Mouse (Mus musculus) left cerebral cortex, adult 9 months (tissue): ENCODE results near the gene Tspan9.

Experiments used
- DNase-seq, 2 experiments: peaks; one replicate each; pipeline ENCODE4 v3.0.0; 2022; ENCODE audit warnings: low spot score in 2 of 2

Tspan9 gene

DNA sequence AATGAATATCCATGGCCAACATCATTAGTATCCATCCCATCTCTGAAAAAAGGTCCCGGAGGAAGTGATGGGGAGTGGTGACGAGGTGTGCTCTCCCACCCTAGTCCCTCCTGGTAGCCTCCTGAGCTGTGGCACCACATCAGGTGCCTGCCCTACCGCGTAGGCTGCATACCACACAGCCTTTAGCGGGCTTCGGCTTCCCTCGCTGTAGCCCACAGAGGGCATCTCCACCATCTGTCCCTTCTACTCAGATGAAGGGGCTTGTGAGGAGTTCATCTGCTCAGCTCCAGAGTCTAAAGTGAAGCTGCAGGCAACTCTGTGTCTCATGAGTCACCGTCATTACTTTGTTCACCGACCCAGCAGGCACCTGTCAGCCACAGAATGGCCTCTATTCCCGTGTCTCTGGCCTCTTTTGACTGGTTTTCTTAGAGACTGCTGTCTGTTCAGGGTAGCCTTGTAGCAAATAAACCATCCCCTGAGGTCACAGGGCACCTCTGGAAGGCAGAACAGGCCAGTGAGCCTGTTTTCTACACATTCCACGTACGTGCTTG, 154.4 kb downstream of the Tspan9 start:
- DNase-seq = no peak

- no peak for DNase-seq
These were observed 156.0 kb downstream of the Tspan9 start for GRCm38 (mm10) chr6:127987374-127987773.

DNA sequence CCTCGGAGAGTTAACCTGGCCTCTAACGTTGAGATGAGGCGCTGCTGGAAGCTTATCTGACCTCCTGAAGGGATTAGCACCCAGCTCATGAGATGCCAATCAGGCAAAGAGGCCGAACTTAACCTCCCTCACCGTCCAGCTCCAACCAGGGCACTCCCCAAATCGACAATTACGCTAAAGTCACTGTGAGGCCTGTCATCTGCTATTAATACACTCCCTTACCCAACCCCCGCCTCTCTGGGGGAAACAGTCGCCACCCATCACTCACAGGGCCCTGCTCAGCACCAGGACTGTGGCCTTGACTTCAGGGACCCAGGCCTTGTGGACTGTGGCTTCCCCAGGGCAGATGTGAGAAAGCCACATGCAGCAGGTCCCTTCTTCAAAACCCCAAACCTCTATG, 157.0 kb downstream of the Tspan9 start:
- no peak for DNase-seq

- no peak for DNase-seq
These were observed 162.2 kb downstream of the Tspan9 start for GRCm38 (mm10) chr6:127981176-127981575.

GRCm38 (mm10) chr6:127980381-127981045, 162.9 kb downstream of the Tspan9 start:
- DNase-seq = no peak

DNA sequence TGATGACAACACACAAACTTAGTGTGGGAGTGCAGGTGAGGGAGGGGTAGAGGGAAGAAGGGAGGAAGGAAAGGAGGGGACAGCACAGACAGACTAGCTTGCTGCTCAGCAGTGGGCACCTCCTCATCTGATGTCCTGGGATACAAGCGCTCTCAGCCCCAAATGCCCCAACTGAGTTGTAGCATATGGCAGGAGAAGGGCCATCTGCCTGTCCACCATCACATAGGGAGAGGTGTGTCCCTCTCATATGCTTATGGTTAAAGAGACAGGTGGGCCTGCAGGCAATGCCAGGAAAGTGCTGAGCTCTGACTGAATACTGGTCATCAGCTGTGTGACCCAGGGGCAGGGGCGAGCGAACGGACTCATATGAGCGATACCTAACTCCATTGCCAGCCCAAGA, 163.6 kb downstream of the Tspan9 start:
- no peak for DNase-seq

DNA sequence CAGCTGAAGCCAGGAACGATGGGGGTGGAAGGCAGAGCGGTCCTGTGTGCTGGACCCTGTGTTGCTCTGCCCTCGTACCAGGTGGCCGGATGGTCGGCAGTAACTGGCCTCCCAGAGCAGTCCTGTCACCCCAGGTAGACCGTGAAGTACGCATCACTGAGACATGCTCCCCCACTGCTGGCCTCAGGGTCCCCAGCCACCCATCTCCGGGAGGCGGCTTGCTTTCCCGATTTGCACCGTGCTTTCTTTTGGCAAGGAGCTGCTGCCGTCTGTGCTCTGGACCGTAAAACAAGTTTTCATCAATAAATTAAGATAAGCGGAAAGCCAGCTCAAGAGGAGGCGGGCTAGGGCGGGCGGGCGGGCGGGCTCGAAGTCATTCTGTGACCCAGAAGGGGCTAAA, 164.5 kb downstream of the Tspan9 start:
- no peak for DNase-seq

- no peak for DNase-seq
These were observed 166.7 kb downstream of the Tspan9 start for GRCm38 (mm10) chr6:127976695-127977094.

GRCm38 (mm10) chr6:127974000-127974399, 169.4 kb downstream of the Tspan9 start:
- no peak for DNase-seq

DNA sequence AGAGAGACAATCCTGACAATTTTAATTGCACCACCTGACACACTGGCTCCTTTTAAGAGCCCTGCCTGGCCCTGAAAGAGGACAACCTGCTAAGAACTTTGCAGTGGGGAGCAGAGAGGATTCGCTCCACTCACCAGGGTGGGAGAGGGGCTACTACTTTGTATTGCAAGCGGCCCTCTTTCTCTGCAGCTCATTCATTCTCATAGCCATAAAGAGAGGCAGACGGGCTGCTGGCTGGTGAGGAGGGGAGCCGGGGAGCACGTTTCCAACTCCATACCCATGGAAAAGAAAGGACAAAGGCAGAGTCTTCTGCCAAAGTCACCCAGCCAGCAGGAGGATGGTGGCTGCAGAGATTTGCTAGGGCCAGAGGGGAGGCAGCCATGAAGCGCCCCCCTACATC, 169.8 kb downstream of the Tspan9 start:
- DNase-seq = no peak

DNA sequence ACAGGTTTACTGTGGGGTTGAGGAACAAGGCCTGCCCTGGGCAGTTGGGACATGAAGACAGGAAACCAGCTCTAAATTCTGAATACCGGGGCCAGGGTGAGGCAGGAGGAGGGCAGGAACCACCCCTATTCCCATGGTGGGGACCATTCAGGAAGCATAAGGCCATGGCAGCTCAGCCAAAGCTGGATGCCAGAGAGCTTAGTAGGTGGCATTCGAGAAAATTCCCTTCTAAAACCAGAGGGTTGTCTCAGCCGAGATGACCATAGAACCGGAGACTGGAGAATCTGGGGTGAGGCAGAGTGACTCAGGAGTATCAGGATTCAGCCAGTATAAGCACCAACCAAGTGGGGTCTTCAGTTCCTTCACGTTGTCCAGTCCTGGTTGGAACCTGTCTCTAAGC, 171.5 kb downstream of the Tspan9 start:
- no peak for DNase-seq

GRCm38 (mm10) chr6:127970848-127971247, 172.5 kb downstream of the Tspan9 start:
- DNase-seq = no peak

GRCm38 (mm10) chr6:127970120-127970519, 173.3 kb downstream of the Tspan9 start:
- DNase-seq = peak; percentile 39 to 87

DNA sequence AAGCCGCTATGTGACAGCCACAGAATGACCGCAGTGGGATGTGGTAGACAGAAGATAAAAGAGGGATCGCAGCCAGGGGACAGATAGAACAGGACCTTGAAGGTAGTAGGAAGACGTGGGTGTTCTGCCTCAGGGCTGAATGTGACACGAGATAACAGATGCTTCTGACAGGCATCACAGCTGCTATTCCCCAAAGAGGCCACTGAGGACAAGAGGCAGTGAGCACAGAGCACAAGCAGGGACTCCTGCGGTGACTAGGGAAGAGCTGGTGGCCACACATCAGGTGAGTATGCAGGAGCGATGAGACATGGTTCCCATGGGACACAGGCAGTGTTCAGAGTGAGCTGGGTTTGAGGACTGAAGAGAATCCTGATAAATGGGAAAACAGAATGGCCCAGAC, 173.7 kb downstream of the Tspan9 start:
- no peak for DNase-seq

DNA sequence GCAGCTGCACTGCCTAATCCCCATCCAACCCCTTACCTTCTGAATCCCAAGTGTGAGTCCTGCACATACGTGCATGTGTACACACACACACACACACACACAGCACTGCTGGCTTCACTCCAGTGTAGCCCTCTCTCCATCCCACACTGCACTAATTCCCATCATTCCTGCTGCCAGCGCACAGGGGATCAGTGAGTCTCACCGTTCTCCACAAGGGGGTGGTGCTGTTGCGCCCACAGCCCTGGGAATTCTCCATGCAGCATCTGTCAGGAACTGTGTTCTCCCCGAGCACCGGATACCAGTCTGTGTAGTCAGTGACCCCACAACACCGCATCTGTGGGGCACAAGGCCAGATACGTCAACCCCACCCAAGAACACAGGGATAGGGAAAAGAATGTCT, 177.9 kb downstream of the Tspan9 start:
- peak in 1 of 2 experiments; percentile 51 for DNase-seq

DNA sequence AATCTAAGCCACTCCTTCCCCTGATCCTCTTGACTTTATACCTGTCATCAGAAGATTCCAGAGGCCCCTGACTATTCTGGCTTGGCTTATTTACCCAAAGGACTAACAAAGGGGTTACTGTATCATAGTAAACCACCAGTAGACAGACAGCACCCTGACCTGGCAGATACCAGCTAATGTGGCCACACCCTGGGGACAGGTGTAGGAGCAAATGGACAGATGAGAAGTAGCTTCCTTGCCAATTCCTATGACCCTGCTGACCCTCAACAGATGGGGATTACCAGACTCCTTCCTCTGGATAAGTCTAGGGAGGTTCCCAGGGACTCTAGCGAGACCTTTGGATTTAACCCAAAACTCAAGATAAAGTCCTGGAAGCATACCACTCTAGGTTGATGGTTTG, 183.2 kb downstream of the Tspan9 start:
- DNase-seq = no peak

DNA sequence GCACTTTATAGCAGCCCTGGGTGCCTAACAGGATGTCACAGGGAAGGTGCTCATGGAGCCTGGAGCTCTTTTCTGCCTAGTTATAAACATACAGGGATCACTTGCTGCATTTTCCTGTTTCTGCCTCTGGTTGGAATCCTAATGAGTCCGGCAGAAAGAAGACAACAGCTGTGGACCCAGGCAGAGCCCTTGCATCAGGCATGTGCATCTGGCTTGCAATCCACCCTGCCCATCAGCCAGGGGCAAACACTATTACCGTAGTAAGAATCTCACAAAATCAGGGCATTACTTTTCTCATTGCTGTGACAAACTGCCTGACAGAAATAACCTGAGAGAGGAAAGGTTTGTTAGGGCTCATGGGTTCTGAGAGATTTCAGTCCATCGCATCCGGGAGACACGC, 187.2 kb downstream of the Tspan9 start:
- no peak for DNase-seq

- DNase-seq = no peak
These were observed 190.3 kb downstream of the Tspan9 start for GRCm38 (mm10) chr6:127953071-127953470.

DNA sequence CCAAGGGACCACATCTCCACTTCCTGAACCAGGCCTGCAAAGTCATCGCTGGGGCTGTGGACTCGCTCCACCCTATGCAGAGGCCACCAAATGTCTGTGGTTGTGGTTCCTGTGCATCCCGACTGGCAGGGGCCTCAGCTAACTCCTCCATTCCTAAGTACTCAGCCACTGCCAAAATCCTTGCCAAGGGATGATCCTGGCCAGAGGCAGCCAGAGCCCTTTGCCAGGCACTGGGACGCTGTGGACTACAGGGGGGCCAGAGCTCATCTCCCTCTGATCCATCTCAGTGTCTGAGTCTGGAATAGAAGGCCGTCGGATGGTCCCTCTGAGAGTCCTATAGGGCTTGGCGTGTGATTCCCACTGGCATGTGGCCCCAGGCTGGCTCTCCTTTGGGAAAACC, 193.5 kb downstream of the Tspan9 start:
- no peak for DNase-seq

- no peak for DNase-seq
These were observed 194.7 kb downstream of the Tspan9 start for GRCm38 (mm10) chr6:127948656-127949055.

GRCm38 (mm10) chr6:127945725-127946124, 197.7 kb downstream of the Tspan9 start:
- DNase-seq = peak in 1 of 2 experiments; percentile 82

DNA sequence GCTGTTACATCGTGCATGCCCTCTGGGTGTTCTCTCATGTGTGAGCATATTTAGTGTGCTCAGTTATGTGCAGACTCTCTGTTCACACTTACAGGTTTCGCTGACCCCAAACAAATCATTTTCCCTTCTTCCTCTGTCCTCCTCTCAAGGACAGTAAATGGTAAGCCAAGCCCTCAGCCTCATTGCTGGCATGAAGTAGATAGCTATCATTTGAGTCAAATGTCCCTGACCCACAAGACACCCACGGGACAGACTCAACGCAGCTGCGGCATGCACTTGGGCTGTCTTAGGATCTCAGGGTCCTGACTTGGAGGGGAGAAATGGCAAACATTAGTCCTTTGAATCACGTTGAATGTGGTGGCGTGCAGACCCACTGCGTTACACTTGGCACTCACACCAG, 201.0 kb downstream of the Tspan9 start:
- no peak for DNase-seq

DNA sequence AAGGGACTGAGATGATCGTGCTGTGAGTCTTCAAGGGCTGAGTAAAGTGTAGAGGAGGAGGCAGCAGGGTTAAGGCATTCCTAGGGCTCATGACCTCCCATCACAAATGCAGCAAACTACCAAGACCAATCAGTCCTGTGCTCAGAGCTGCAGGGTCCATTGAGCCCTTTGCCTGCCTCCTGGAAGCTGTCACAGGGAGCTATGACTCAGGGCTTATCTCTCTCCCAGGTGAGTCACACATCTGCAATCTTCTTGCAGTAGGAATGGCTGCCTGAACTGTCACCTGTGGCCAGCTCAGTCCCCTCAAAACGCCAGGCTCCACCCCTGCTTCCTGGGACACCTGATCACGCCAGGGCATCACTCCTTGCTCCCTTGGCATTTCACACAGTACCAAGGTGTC, 208.3 kb downstream of the Tspan9 start:
- no peak for DNase-seq

DNA sequence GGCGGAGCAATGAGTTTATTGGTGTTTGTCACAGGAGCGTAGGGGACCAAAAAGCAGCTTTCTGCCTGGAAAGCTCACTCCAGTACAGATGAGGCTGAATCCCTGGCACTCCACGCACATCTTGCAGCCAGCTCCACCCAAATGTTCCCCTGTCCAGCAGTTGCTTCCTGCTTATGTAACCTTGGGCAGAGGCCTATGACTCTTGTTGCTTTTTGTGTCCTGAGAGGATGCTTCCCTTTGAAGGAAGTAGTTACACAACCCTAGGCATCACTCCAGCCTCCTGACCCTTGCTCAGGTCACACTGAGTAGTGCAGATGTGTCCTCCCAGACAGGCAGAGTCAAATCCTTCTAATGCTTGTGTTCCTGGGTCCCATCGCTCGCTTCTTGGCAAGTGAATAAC, 209.6 kb downstream of the Tspan9 start:
- DNase-seq = no peak
